Mouse (Mus musculus) hindbrain, embryonic 11.5 days (tissue): ENCODE results near the gene Chst11. TPM values are rescaled to one million over a fixed set of nuclear protein-coding genes. Genes with fewer than 3 reads are reported as not detected.
"Not testable (repeated sequence)": the region's sequence is repeated elsewhere in the genome, so short reads cannot be mapped to it uniquely, and the experiment has no call there.

Source experiments
- ATAC-seq: fragments of 200-750 bp; cut with Nextera tagmentation; 2 replicates; pipeline ENCODE4 v1.8.0; 2017; ENCODE audit warnings: mild to moderate bottlenecking, moderate TSS enrichment, moderate library complexity; ENCODE audit not compliant: low FRiP score
- DNase-seq: peaks from one replicate; pipeline ENCODE4 v3.0.0-alpha.2; 2015; ENCODE audit warnings: low spot score
- H3K27ac ChIP-seq: fragments of 300-500 bp; sonication (generic); 2 replicates; pipeline ENCODE4 v1.5.1; 2014; ENCODE audit warnings: mild to moderate bottlenecking, low read depth, low read length
- H3K27me3 ChIP-seq: fragments of 300-500 bp; sonication (generic); 2 replicates; pipeline ENCODE4 v1.6.1; 2014; ENCODE audit warnings: mild to moderate bottlenecking, low read length, moderate library complexity, mixed read lengths; ENCODE audit not compliant: control insufficient read depth, insufficient read depth
- H3K36me3 ChIP-seq: fragments of 300-500 bp; sonication (generic); 2 replicates; pipeline ENCODE4 v1.6.1; 2014; ENCODE audit warnings: mild to moderate bottlenecking, low read length, moderate library complexity, mixed read lengths; ENCODE audit not compliant: control insufficient read depth, insufficient read depth
- H3K4me1 ChIP-seq: fragments of 300-500 bp; sonication (generic); replicated peaks from 2 replicates; pipeline ENCODE4 v1.6.1; 2014; ENCODE audit warnings: low read length, mixed read lengths; ENCODE audit not compliant: control insufficient read depth, insufficient read depth
- H3K4me2 ChIP-seq: fragments of 300-500 bp; sonication (generic); replicated peaks from 2 replicates; pipeline ENCODE4 v1.6.1; 2014; ENCODE audit warnings: mild to moderate bottlenecking, low read depth, low read length
- H3K4me3 ChIP-seq: fragments of 300-500 bp; sonication (generic); 2 replicates; pipeline ENCODE4 v1.5.1; 2014; ENCODE audit warnings: low read depth, low read length
- H3K9ac ChIP-seq: fragments of 300-500 bp; sonication (generic); 2 replicates; pipeline ENCODE4 v1.6.1; 2014; ENCODE audit warnings: low read depth, low read length
- H3K9me3 ChIP-seq: fragments of 300-500 bp; sonication (generic); 2 replicates; pipeline ENCODE4 v1.6.1; 2016; ENCODE audit warnings: low read length; ENCODE audit not compliant: control insufficient read depth
- WGBS: fragments of 180-500 bp; shearing (Covaris S2); extraction: QIAGEN DNeasy Blood & Tissue Kit; methylation state at CpG from one replicate; pipeline ENCODE4 v1.1.7; 2014; 5-methylcytosine and 5-hydroxymethylcytosine counted together
- polyA plus RNA-seq: library from polyadenylated mRNA; unstranded; fragments of >200 nt; fragmentation: Nextera tagmentation; extraction: Ambion mirVana; gene quantifications from 2 replicates; pipeline ENCODE4 v1.2.1, GENCODE M21; 2014

The Chst11 gene
- polyA plus RNA-seq, 1 experiment from 2014 or later: 2.3 TPM

GRCm38 (mm10) chr10:83108946-83109345 lies 123.6 kb downstream of the Chst11 start:
- DNase-seq: no peak
- Histone ChIP-seq H3K9me3 (no peaks in the 10 kb centered on the region), H3K27ac (no peak overlapping the region), H3K36me3 (no peaks in the 10 kb centered on the region), H3K27me3 (no peaks in the 10 kb centered on the region), H3K4me2 (no peak overlapping the region), H3K4me3 (no peak overlapping the region), H3K9ac (no peak overlapping the region), H3K4me1 (peaks cover 10% of the 10 kb centered on the region)
- 90% methylated on average over 6 of the region's 6 CpGs for WGBS
- no peak for ATAC-seq

GRCm38 (mm10) chr10:83111046-83111445 lies 125.7 kb downstream of the Chst11 start:
- no peaks in the 10 kb centered on the region for H3K9me3 ChIP-seq
- no peak overlapping the region for H3K4me3 ChIP-seq
- H3K4me1 ChIP-seq: peaks cover 8% of the 10 kb centered on the region
- WGBS: 96% methylated on average over 6 of the region's 6 CpGs
- ATAC-seq: no peak
- H3K9ac ChIP-seq: no peak overlapping the region
- H3K36me3 ChIP-seq: no peaks in the 10 kb centered on the region
- no peak for DNase-seq
- H3K27me3 ChIP-seq: no peaks in the 10 kb centered on the region
- H3K4me2 ChIP-seq: no peak overlapping the region
- H3K27ac ChIP-seq: no peak overlapping the region

GRCm38 (mm10) chr10:83112345-83112744 lies 127.0 kb downstream of the Chst11 start:
- H3K9me3 ChIP-seq: no peaks in the 10 kb centered on the region
- ATAC-seq (no peak), DNase-seq (no peak)
- H3K27me3 ChIP-seq: no peaks in the 10 kb centered on the region
- no peak overlapping the region for H3K4me3 ChIP-seq
- no peak overlapping the region for H3K27ac ChIP-seq
- WGBS: 79% methylated on average over 4 of the region's 4 CpGs
- H3K9ac ChIP-seq: no peak overlapping the region
- H3K4me1 ChIP-seq: peaks cover 4% of the 10 kb centered on the region; the same call in 1 of the 2 replicates
- no peaks in the 10 kb centered on the region for H3K36me3 ChIP-seq
- H3K4me2 ChIP-seq: no peak overlapping the region

GRCm38 (mm10) chr10:83114564-83114963 lies 129.3 kb downstream of the Chst11 start:
- H3K27ac ChIP-seq: no peak overlapping the region
- H3K4me3 ChIP-seq: no peak overlapping the region
- H3K27me3 ChIP-seq: no peaks in the 10 kb centered on the region
- WGBS: 89% methylated on average over 5 of the region's 5 CpGs
- H3K36me3 ChIP-seq: no peaks in the 10 kb centered on the region
- DNase-seq: no peak
- no peak overlapping the region for H3K9ac ChIP-seq
- no peaks in the 10 kb centered on the region for H3K4me1 ChIP-seq
- no peaks in the 10 kb centered on the region for H3K9me3 ChIP-seq
- H3K4me2 ChIP-seq: no peak overlapping the region
- ATAC-seq: no peak

GRCm38 (mm10) chr10:83116889-83117288 lies 131.6 kb downstream of the Chst11 start:
- no peak overlapping the region for H3K27ac ChIP-seq
- H3K36me3 ChIP-seq: no peaks in the 10 kb centered on the region
- H3K4me1 ChIP-seq: no peaks in the 10 kb centered on the region
- no peaks in the 10 kb centered on the region for H3K9me3 ChIP-seq
- H3K4me3 ChIP-seq: no peak overlapping the region
- DNase-seq (no peak), ATAC-seq (no peak)
- no peaks in the 10 kb centered on the region for H3K27me3 ChIP-seq
- no peak overlapping the region for H3K9ac ChIP-seq
- H3K4me2 ChIP-seq: no peak overlapping the region
- 62% methylated on average over 11 of the region's 11 CpGs for WGBS

- Histone ChIP-seq H3K9me3 (no peaks in the 10 kb centered on the region), H3K4me2 (no peak overlapping the region), H3K4me3 (no peak overlapping the region), H3K27ac (no peak overlapping the region), H3K4me1 (no peaks in the 10 kb centered on the region), H3K9ac (no peak overlapping the region), H3K36me3 (no peaks in the 10 kb centered on the region), H3K27me3 (no peaks in the 10 kb centered on the region)
- ATAC-seq (no peak), DNase-seq (no peak)
- 84% methylated on average over 6 of the region's 6 CpGs for WGBS
Measured at GRCm38 (mm10) chr10:83117851-83118250, 132.6 kb downstream of the Chst11 start.

GRCm38 (mm10) chr10:83118613-83119012 lies 133.3 kb downstream of the Chst11 start:
- no peak overlapping the region for H3K4me2 ChIP-seq
- 67% methylated on average over 3 of the region's 3 CpGs for WGBS
- no peaks in the 10 kb centered on the region for H3K36me3 ChIP-seq
- H3K27ac ChIP-seq: no peak overlapping the region
- H3K4me1 ChIP-seq: no peaks in the 10 kb centered on the region
- H3K27me3 ChIP-seq: no peaks in the 10 kb centered on the region
- H3K9me3 ChIP-seq: no peaks in the 10 kb centered on the region
- no peak overlapping the region for H3K4me3 ChIP-seq
- ATAC-seq (no peak), DNase-seq (no peak)
- H3K9ac ChIP-seq: no peak overlapping the region

GRCm38 (mm10) chr10:83119016-83119415 lies 133.7 kb downstream of the Chst11 start:
- no peak overlapping the region for H3K9ac ChIP-seq
- 85% methylated on average over 10 of the region's 10 CpGs for WGBS
- no peak overlapping the region for H3K4me2 ChIP-seq
- no peak overlapping the region for H3K4me3 ChIP-seq
- no peaks in the 10 kb centered on the region for H3K27me3 ChIP-seq
- H3K4me1 ChIP-seq: no peaks in the 10 kb centered on the region
- ATAC-seq: no peak
- H3K9me3 ChIP-seq: no peaks in the 10 kb centered on the region
- H3K36me3 ChIP-seq: no peaks in the 10 kb centered on the region
- no peak for DNase-seq
- H3K27ac ChIP-seq: no peak overlapping the region

- H3K27me3 ChIP-seq, H3K9me3 ChIP-seq, H3K4me1 ChIP-seq, H3K36me3 ChIP-seq, H3K4me2 ChIP-seq, H3K4me3 ChIP-seq, H3K27ac ChIP-seq, H3K9ac ChIP-seq, DNase-seq, ATAC-seq: not testable (repeated sequence)
- WGBS: 88% methylated on average over 8 of the region's 8 CpGs
Measured at GRCm38 (mm10) chr10:83119461-83119860, 134.2 kb downstream of the Chst11 start.
